Mouse (Mus musculus) olfactory bulb, adult 2 months (tissue): Measurements from ENCODE around the gene Prkag3.

ENCODE experiments used
- CTCF ChIP-seq: fragments of 200-500 bp; IDR thresholded peaks from 2 replicates; pipeline ENCODE4 v1.5.1; 2012; ENCODE audit warnings: low read depth, mild to moderate bottlenecking, low read length, moderate library complexity; ENCODE audit not compliant: insufficient read depth
- POLR2A ChIP-seq: fragments of 200-500 bp; IDR thresholded peaks from 2 replicates; pipeline ENCODE4 v1.6.1; 2012; ENCODE audit warnings: mild to moderate bottlenecking, low read depth, low read length, moderate library complexity; ENCODE audit not compliant: insufficient read depth

GRCm38 (mm10) chr1:74791249-74791648, 42.2 kb upstream of the Prkag3 start, which contains the start of gene Wnt10a:
- TF ChIP-seq POLR2A (no peak), CTCF (no peak)
